ENCODE assay signal across 16 mouse cellular contexts in the genomic region with DNA sequence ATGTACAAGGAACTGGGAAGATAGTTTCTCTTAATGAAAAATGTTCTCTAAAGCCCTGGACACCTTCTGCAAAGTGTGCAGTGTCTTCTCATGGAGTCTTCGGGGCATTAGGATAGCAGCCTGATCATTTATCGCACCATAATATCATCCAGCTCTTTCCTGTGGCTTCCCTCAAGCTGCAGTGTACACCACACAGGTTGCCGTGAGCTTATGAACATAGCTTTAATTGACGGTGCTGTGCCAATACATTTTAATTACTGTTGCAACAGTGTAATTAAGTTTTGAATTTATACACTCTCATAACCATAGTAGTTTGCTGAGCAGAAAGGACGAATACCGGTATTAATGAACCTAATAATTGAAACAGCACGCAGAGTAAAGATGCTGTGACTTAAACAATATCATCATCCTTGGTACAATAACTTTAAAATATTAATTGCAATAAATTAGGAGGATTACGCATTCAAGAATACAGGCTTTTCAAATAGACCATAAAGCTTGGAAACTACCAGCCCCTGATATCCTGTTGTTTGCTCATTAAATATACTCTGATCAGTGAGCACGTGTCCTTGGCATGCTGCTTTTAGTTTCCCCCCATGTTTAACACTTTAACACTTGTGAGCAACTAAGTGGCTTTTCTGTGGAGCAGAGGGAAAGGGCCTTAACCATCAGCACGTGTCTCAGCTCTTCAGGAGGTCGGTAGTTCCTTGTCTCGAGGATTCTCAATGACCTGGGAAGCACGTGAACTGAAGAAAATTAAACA.
DNase-seq lines count a peak whose midpoint lies in the region; ATAC-seq and TF ChIP-seq lines count a peak whose summit lies in the region.
"Had no signal": no experiment of that assay in that cellular context is flagged by ENCODE, and none has a peak within 500 bp of the region (broad histone marks: within the 10 kb centered on the region; RNA-seq: fewer than 3 reads in every experiment).

No protein-coding gene starts in this region.

- no peak overlapping the region for H3K4me3 ChIP-seq in hindbrain, embryonic 13.5 days
- H3K4me3 ChIP-seq in hindbrain, embryonic 12.5 days = no peak overlapping the region
- H3K4me3 ChIP-seq in midbrain, embryonic 11.5 days (ENCODE audit: low read depth, low read length) = no peak overlapping the region
- no peak overlapping the region for H3K4me3 ChIP-seq in midbrain, embryonic 10.5 days
- no peak overlapping the region for H3K4me3 ChIP-seq in hindbrain, embryonic 16.5 days (ENCODE audit: low read length)
- H3K4me3 ChIP-seq in neural tube, embryonic 15.5 days (replicated peaks) = no peak overlapping the region
- no peak overlapping the region for H3K4me3 ChIP-seq in lung, adult 2 months (replicated peaks; ENCODE audit: extremely low read depth, low read depth, low read length)
- H3K4me3 ChIP-seq: embryonic facial prominence, embryonic 10.5 days; forebrain, embryonic 15.5 days; heart, embryonic 13.5 days had no signal

- no peaks in the 10 kb centered on the region for H3K4me1 ChIP-seq in hindbrain, embryonic 13.5 days (replicated peaks)
- H3K4me1 ChIP-seq in hindbrain, embryonic 12.5 days = no peaks in the 10 kb centered on the region
- H3K4me1 ChIP-seq in midbrain, embryonic 11.5 days (ENCODE audit: control insufficient read depth, insufficient read depth, low read length) = no peaks in the 10 kb centered on the region
- H3K4me1 ChIP-seq in midbrain, embryonic 10.5 days = no peaks in the 10 kb centered on the region
- H3K4me1 ChIP-seq in hindbrain, embryonic 16.5 days (ENCODE audit: control insufficient read depth, insufficient read depth, low read depth, low read length) = no peaks in the 10 kb centered on the region
- H3K4me1 ChIP-seq in neural tube, embryonic 15.5 days = 0 out of 2 replicates have a peak, but pooled peaks cover 4% of the 10 kb centered on the region
- H3K4me1 ChIP-seq in lung, adult 2 months (ENCODE audit: control insufficient read depth, insufficient read depth, low read length) = no peaks in the 10 kb centered on the region
- H3K4me1 ChIP-seq: embryonic facial prominence, embryonic 10.5 days; forebrain, embryonic 15.5 days; heart, embryonic 13.5 days had no signal

- TF ChIP-seq POLR2A in lung, adult 2 months (IDR thresholded peaks at IDR 0.05; ENCODE audit: borderline replicate concordance, extremely low read depth, low read depth, low read length) = no peak

- no peaks in the 10 kb centered on the region for H3K27me3 ChIP-seq in hindbrain, embryonic 13.5 days
- no peaks in the 10 kb centered on the region for H3K27me3 ChIP-seq in hindbrain, embryonic 12.5 days
- H3K27me3 ChIP-seq in midbrain, embryonic 11.5 days (ENCODE audit: control insufficient read depth, insufficient read depth, low read length) = no peaks in the 10 kb centered on the region
- no peaks in the 10 kb centered on the region for H3K27me3 ChIP-seq in midbrain, embryonic 10.5 days (ENCODE audit: low read depth, poor library complexity, severe bottlenecking)
- H3K27me3 ChIP-seq in hindbrain, embryonic 16.5 days (replicated peaks; ENCODE audit: control insufficient read depth, insufficient read depth, low read length) = no peaks in the 10 kb centered on the region
- H3K27me3 ChIP-seq in neural tube, embryonic 15.5 days (replicated peaks) = no peaks in the 10 kb centered on the region
- H3K27me3 ChIP-seq: forebrain, embryonic 15.5 days; heart, embryonic 13.5 days had no signal

- no peak overlapping the region for H3K9ac ChIP-seq in hindbrain, embryonic 13.5 days
- H3K9ac ChIP-seq in hindbrain, embryonic 12.5 days = no peak overlapping the region
- no peak overlapping the region for H3K9ac ChIP-seq in midbrain, embryonic 11.5 days (ENCODE audit: low read length)
- H3K9ac ChIP-seq in hindbrain, embryonic 16.5 days (ENCODE audit: low read depth, low read length) = no peak overlapping the region
- no peak overlapping the region for H3K9ac ChIP-seq in neural tube, embryonic 15.5 days (replicated peaks)
- H3K9ac ChIP-seq: forebrain, embryonic 15.5 days; heart, embryonic 13.5 days had no signal

- WGBS in hindbrain, embryonic 13.5 days = 80% methylated on average over 13 of the region's 13 CpGs
- WGBS in hindbrain, embryonic 12.5 days = 88% methylated on average over 13 of the region's 13 CpGs
- WGBS in midbrain, embryonic 11.5 days = 90% methylated on average over 13 of the region's 13 CpGs
- WGBS in midbrain, embryonic 10.5 days = 92% methylated on average over 13 of the region's 13 CpGs
- WGBS in hindbrain, embryonic 16.5 days = 72% methylated on average over 13 of the region's 13 CpGs
- 52% methylated on average over 13 of the region's 13 CpGs for WGBS in neural tube, embryonic 15.5 days
- WGBS in lung, adult 2 months = 85% methylated on average over 13 of the region's 13 CpGs

- no peaks in the 10 kb centered on the region for H3K9me3 ChIP-seq in hindbrain, embryonic 13.5 days
- no peaks in the 10 kb centered on the region for H3K9me3 ChIP-seq in hindbrain, embryonic 12.5 days (replicated peaks)
- no peaks in the 10 kb centered on the region for H3K9me3 ChIP-seq in midbrain, embryonic 11.5 days (ENCODE audit: control insufficient read depth, low read length)
- no peaks in the 10 kb centered on the region for H3K9me3 ChIP-seq in midbrain, embryonic 10.5 days (replicated peaks)
- H3K9me3 ChIP-seq in hindbrain, embryonic 16.5 days (ENCODE audit: control insufficient read depth, low read length) = no peaks in the 10 kb centered on the region
- no peaks in the 10 kb centered on the region for H3K9me3 ChIP-seq in neural tube, embryonic 15.5 days (replicated peaks)
- H3K9me3 ChIP-seq: embryonic facial prominence, embryonic 10.5 days; forebrain, embryonic 15.5 days; heart, embryonic 13.5 days had no signal

- H3K27ac ChIP-seq in hindbrain, embryonic 13.5 days = no peak overlapping the region
- no peak overlapping the region for H3K27ac ChIP-seq in hindbrain, embryonic 12.5 days
- no peak overlapping the region for H3K27ac ChIP-seq in midbrain, embryonic 11.5 days (ENCODE audit: low read depth, low read length)
- no peak overlapping the region for H3K27ac ChIP-seq in midbrain, embryonic 10.5 days (replicated peaks)
- no peak overlapping the region for H3K27ac ChIP-seq in hindbrain, embryonic 16.5 days (ENCODE audit: low read depth, low read length)
- H3K27ac ChIP-seq in neural tube, embryonic 15.5 days (replicated peaks) = no peak overlapping the region
- H3K27ac ChIP-seq: embryonic facial prominence, embryonic 10.5 days; forebrain, embryonic 15.5 days; heart, embryonic 13.5 days had no signal

- ATAC-seq in hindbrain, embryonic 13.5 days (ENCODE audit: low FRiP score) = peak; percentile 39; the same call in 1 of the 2 replicates
- ATAC-seq in hindbrain, embryonic 12.5 days (ENCODE audit: low FRiP score) = no peak
- ATAC-seq in midbrain, embryonic 11.5 days (ENCODE audit: low FRiP score) = no peak
- ATAC-seq in hindbrain, embryonic 16.5 days = peak; percentile 72
- peak; percentile 88 for ATAC-seq in neural tube, embryonic 15.5 days (ENCODE audit: low FRiP score)
- ATAC-seq: forebrain, embryonic 15.5 days had no signal

- peak; percentile 61 for DNase-seq in midbrain, embryonic 11.5 days (ENCODE audit: low spot score, missing footprints)
- no peak for DNase-seq in midbrain, embryonic 10.5 days (ENCODE audit: low spot score)
- no peak for DNase-seq in lung, adult 2 months
- DNase-seq: adrenal gland, postnatal 25 days; cerebellum, adult 18-20 months; cerebellum, adult 9-11 months; gastrocnemius, postnatal 36 days; heart, adult 11 months; heart, postnatal 36 days had no signal

- TF ChIP-seq CTCF in lung, adult 2 months (IDR thresholded peaks at IDR 0.05; ENCODE audit: insufficient read depth, low read length) = no peak

- H3K36me3 ChIP-seq in hindbrain, embryonic 13.5 days = no peaks in the 10 kb centered on the region
- no peaks in the 10 kb centered on the region for H3K36me3 ChIP-seq in hindbrain, embryonic 12.5 days
- no peaks in the 10 kb centered on the region for H3K36me3 ChIP-seq in midbrain, embryonic 11.5 days (ENCODE audit: control insufficient read depth, insufficient read depth, low read length)
- no peaks in the 10 kb centered on the region for H3K36me3 ChIP-seq in midbrain, embryonic 10.5 days
- no peaks in the 10 kb centered on the region for H3K36me3 ChIP-seq in hindbrain, embryonic 16.5 days (ENCODE audit: control insufficient read depth, insufficient read depth, low read length)
- H3K36me3 ChIP-seq in neural tube, embryonic 15.5 days = no peaks in the 10 kb centered on the region
- H3K36me3 ChIP-seq: embryonic facial prominence, embryonic 10.5 days; forebrain, embryonic 15.5 days; heart, embryonic 13.5 days had no signal

- no peak overlapping the region for H3K4me2 ChIP-seq in hindbrain, embryonic 13.5 days
- H3K4me2 ChIP-seq in hindbrain, embryonic 12.5 days (replicated peaks) = no peak overlapping the region
- no peak overlapping the region for H3K4me2 ChIP-seq in midbrain, embryonic 11.5 days
- no peak overlapping the region for H3K4me2 ChIP-seq in hindbrain, embryonic 16.5 days (ENCODE audit: low read length)
- H3K4me2 ChIP-seq in neural tube, embryonic 15.5 days = no peak overlapping the region
- H3K4me2 ChIP-seq: forebrain, embryonic 15.5 days; heart, embryonic 13.5 days had no signal

Comparison
In these comparisons a context has a peak if more than half of its experiments do, and no peak if none do; other contexts are left out.
1. ATAC-seq: peak in hindbrain, embryonic 13.5 days (single experiment), hindbrain, embryonic 16.5 days (single experiment) and neural tube, embryonic 15.5 days (single experiment); none in hindbrain, embryonic 12.5 days (single experiment) and midbrain, embryonic 11.5 days (single experiment).